Mouse (Mus musculus) megakaryocyte progenitor cell, adult 5-6 weeks (primary cell): ENCODE results near the gene Uvrag. TPM values are rescaled to one million over a fixed set of nuclear protein-coding genes. Genes with fewer than 3 reads are reported as not detected.

Experiments
- ATAC-seq: replicated peaks from 2 replicates; pipeline ENCODE4 v1.8.0; 2016; ENCODE audit warnings: mild to moderate bottlenecking, moderate TSS enrichment, inconsistent platforms; ENCODE audit not compliant: poor library complexity
- total RNA-seq, 2 experiments: library from RNA; stranded (forward) in 1 of 2; stranded (reverse) in 1 of 2; fragments of 157-497, 149-512 nt in 1 of 2; fragments of 200-1000 nt in 1 of 2; gene quantifications; 2 replicates each; pipeline versions ENCODE4 v1.2.3 to v1.2.4; 2015 to 2017

The Uvrag gene
- total RNA-seq, 2 experiments from 2014 or later = 24.6 to 33.9 TPM

DNA sequence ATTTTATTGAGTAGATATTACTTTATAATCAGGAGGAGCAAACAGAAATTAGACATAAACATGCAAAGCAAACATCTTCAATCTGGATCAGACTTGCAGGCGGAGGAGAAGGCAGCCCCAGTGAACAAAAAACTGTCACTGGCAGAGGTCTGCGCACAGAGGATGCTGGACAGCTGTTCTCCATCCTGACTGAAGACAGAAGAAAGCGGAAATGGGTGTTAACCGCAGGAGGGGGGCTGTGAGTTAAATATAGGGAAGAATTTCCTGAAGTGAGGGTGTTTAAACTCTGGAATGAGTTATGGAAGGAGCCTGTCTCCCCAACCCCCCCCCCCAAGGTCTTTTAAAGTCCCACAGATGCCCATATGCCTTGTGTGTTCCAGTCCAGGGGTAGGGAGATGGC is 241.1 kb downstream of the Uvrag start:
- no peak for ATAC-seq

- ATAC-seq = no peak
These were observed 243.6 kb downstream of the Uvrag start for GRCm38 (mm10) chr7:98897323-98897722.

GRCm38 (mm10) chr7:98895501-98896095 is 245.3 kb downstream of the Uvrag start:
- ATAC-seq = no peak

- ATAC-seq = peak; percentile 40; the same call in 1 of the 2 replicates
These were observed 246.2 kb downstream of the Uvrag start for GRCm38 (mm10) chr7:98894768-98895167.

GRCm38 (mm10) chr7:98894305-98894704 is 246.6 kb downstream of the Uvrag start:
- ATAC-seq = no peak

GRCm38 (mm10) chr7:98893144-98893543 is 247.8 kb downstream of the Uvrag start:
- ATAC-seq = peak; percentile 35; the same call in 1 of the 2 replicates

DNA sequence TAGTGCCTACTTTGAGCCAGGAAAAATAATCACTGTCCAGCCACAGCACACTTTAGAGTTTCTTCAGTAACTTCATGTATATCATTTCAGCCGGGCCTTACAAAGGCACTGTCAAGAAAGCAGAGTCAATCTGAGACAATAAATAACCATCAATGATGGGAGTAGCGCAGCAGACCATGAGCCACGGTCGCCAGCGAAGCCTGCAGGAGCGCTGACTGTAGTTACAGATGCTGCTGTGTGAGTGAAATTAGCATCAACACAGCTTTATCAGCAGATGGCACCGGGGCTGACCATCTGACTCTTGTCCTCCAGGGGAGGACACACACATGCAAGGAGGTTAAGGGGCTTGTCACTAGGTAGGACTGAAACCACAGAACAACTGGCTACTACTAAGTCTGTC is 251.7 kb downstream of the Uvrag start:
- no peak for ATAC-seq

DNA sequence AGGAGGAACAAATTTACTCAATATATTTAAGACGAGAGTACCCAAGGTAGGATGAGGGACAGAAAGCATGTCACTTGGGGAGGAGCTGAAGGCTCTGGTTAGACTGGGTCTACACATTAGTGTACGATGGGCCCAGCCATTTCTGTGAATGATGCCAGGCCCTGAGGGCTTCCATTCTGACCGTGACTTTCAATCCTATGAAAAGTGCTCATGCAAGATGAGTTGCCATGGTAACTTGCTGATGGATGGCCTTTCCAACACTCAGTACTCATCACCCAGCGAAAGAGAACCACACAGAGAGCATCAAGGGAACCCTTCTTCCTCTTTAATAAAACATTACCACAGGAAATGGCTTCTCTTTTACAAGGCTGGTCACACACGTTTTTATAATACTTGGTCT is 252.1 kb downstream of the Uvrag start:
- ATAC-seq = no peak

DNA sequence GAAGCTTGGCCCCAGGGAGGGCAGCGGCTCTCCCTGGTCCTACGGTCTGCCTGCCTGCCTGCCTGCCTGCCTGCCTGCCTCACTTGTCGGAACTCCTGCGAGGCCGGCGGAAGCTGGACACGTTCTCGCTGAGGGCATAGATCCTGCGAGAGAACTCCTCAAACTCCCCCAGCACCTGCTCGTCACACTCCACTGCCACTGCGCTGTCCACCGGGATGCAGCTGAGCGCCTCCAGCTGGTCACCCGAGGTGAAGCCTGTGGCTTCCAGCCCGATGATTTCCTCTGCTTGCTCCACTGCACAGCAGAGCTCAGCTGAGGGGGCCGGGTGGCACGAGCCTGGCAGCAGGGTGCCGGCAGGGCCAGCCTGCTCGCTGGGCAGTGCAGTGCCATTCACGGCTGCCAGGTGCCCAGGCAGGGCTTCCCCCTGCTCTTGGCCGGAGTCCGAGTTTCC is 253.1 kb downstream of the Uvrag start:
- no peak for ATAC-seq

- no peak for ATAC-seq
These were observed 259.1 kb downstream of the Uvrag start for GRCm38 (mm10) chr7:98881887-98882286.

- ATAC-seq = no peak
These were observed 261.8 kb downstream of the Uvrag start for GRCm38 (mm10) chr7:98879176-98879575.

GRCm38 (mm10) chr7:98876119-98876518 is 264.8 kb downstream of the Uvrag start:
- ATAC-seq = no peak

DNA sequence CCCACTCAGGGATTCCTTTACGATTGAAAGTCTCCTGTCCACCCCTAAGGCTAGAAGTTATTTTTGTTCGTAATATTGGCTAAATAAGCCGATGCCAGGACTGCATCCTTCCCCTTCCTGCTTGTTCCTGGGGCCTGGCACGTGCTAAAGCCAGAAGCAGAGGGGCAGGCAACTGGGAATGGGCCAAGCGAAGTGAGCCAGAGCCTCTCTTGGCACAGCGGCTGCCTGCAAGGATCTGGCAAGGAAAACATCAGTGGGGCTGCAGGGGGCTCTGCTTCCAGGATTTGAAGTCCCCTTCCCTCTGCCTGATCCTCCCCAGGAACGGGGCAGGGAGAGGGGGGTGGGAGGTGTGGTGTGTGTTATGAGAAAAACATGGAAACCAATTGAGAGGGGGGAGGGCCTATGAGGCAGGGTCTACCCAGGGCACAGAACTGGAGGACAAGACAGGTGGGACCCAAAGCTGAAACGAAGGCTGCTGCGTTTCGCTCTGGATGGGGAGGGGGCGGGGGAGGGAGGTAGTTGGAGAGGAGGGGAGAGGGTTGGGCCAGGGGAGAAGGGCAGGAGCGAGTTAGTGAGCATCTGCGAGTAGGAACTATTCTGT is 265.5 kb downstream of the Uvrag start:
- ATAC-seq = no peak

DNA sequence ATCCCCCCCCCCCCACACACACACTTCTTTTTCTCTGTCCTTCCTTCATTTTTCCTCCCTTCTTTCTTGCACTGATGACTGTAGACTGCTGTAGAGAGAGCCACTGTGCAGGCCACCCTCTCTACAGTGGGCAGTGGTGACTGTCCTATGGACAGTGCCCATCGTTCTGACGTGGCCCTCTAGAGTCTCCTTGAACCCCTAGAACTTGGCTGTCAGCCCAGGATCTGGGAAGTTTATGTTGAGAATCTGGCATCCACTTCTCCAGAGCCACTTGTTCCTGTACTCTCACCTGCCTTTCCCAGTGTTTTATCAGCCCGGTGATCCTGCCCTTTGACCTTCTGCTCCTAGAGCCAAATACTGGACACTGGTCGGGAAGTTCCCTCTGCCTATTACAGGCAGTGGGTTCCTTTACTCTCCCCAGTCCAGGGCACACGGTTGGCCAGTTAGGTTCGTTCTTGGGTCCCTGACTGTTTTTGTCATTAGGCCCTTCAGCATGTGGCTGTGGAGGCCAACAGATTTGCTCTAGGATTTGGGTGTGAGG is 266.5 kb downstream of the Uvrag start:
- no peak for ATAC-seq

GRCm38 (mm10) chr7:98873316-98873715 is 267.6 kb downstream of the Uvrag start:
- no peak for ATAC-seq

DNA sequence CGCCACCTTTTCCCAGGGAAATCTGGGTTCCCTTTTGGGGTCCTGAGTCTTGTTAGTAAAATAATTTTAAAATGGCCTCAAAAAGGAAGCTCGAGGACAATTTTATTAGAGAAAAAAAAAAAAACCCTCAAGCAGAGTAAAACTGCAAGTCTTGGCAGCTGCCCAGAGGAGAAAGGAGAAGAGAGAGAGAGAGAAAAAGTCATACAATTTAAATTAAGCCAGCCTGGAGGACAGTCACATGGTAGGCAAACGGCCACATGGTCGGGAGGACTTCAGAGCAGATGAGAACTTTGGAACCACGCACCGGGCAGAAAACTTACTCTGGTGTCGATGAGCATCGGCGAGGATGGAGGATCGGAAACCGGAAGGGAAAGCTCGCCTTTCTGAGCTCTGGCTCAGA is 269.1 kb downstream of the Uvrag start:
- ATAC-seq = no peak

DNA sequence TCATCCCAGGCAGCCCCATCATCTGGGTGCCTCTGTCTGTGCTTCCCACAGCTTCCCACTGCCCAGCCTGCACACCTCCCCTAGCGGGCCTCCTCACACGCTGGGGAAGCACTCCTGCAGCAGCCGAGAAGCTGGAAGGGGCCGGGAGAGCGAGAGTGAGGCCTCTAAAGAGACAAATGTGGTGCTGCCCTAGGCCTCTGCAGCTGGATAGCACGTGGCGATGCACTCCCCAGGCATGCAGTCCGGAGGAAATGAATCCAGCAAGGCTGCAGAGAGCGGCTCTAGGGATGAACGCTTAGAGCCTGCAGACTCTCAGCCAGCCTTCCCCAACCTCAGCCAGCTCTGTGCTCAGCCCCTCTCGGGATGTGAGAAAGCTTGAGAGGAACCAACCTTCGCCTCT is 270.1 kb downstream of the Uvrag start:
- ATAC-seq = no peak

GRCm38 (mm10) chr7:98869070-98869469 is 271.9 kb downstream of the Uvrag start:
- ATAC-seq = peak; percentile 89

GRCm38 (mm10) chr7:98867794-98868150 is 273.2 kb downstream of the Uvrag start:
- no peak for ATAC-seq

DNA sequence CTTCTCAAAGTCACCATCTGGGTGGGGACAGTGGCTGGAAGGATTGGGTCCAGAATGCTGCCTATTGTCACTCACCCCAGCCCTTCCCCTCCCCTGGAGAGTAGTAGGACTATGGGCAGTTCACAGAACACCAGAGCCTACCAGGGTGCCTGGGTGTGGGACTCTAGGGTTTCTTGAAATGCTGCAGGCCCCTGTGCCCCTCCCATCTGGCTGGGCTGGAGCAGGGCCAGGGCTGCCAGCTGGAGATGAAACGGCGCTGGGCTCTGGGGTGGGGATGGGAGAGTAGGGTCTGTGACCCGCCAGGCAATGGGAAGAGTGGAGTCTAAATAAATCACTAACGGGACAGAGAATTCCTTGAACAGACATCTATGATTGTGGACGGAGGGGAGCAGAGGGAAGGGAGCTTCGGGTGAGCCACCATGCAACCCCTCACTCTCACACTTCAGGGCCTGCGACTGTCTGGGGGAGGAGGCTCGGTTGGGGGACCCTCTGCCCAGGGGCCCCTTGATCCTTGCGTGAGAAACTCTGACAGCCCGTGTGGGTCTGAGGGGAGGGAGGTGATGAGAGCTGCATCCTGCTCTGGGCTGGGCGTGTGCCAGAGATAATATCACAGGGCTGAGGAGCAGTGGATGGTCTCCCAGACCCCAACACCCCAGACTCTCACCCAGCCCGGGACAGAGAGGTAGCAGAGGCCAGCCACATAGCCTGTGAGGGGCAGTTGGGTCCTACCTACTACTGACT is 273.7 kb downstream of the Uvrag start:
- no peak for ATAC-seq

DNA sequence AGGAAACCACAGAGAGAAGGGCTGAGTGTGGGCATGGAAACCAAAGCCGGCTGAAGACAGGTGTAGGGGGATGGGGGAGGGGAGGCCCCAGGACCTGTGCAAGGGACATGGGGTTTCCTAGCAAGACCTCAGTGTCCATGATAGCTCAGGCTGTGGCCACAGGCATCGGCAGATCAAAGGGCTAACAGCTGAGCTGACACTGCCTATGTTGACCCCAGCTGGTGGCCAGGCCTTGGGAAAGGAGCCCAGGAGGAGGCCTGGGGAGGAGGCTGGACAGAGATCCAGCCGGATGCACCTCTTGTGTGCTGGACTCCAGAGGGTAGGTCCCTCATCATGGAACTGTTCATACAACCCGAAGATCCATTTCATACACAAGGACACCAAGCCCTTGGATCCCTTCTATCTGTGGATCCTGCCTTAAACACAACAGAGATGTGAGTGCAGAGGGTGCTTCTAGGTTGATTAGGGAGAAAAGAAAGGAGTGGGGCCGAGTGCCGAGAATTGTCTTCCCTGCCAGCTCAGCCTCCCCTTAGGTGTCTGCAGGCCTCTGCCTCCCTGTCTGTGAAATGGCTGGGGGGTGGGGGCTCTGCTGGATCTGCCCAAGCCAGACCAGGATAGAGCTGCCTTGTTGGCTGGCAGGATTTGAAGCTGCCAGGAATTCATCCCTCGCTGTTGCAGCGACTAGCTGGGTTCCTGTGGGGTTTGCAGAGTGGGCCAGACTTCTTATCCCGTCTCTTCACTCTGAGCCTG is 276.8 kb downstream of the Uvrag start:
- no peak for ATAC-seq
